In genomic region chr2:130928530-130928929, GRCm38 (mm10) we compare ENCODE assay signal across 31 mouse cellular contexts.
"Had no signal": no experiment of that assay in that cellular context is flagged by ENCODE, and none has a peak within 500 bp of the region (broad histone marks: within the 10 kb centered on the region; RNA-seq: fewer than 3 reads in every experiment).

No protein-coding gene starts in this region.

- DNase-seq: left cerebral cortex, postnatal 4 days; liver; liver, embryonic 13.5 days; lung, adult 18-20 months; lung, adult 2 months; lung, embryonic 14.5 days; lung, postnatal 10 days; lung, postnatal 14 days; lung, postnatal 36 days; lung, postnatal 4 days; midbrain, embryonic 14.5 days had no signal

- H3K9me3 ChIP-seq: limb, embryonic 10.5 days; limb, embryonic 12.5 days; limb, embryonic 13.5 days; limb, embryonic 15.5 days; liver, embryonic 12.5 days; liver, embryonic 13.5 days; liver, embryonic 15.5 days; lung, embryonic 15.5 days; megakaryocyte, embryonic 14.5 days; midbrain, embryonic 10.5 days; midbrain, embryonic 12.5 days; midbrain, embryonic 13.5 days; midbrain, embryonic 15.5 days had no signal

- H3K9ac ChIP-seq: limb, embryonic 12.5 days; limb, embryonic 13.5 days; limb, embryonic 15.5 days; liver, embryonic 12.5 days; liver, embryonic 13.5 days; liver, embryonic 14.5 days; liver, embryonic 15.5 days; lung, embryonic 14.5 days; lung, embryonic 15.5 days; midbrain, embryonic 12.5 days; midbrain, embryonic 13.5 days; midbrain, embryonic 15.5 days had no signal

- ATAC-seq: liver, embryonic 12.5 days; lung, postnatal 0 days; midbrain, embryonic 13.5 days; midbrain, embryonic 15.5 days; midbrain, embryonic 16.5 days had no signal

- H3K27me3 ChIP-seq: limb, embryonic 12.5 days; limb, embryonic 13.5 days; limb, embryonic 15.5 days; liver, embryonic 12.5 days; liver, embryonic 13.5 days; liver, embryonic 15.5 days; lung, embryonic 15.5 days; megakaryocyte, embryonic 14.5 days; midbrain, embryonic 12.5 days; midbrain, embryonic 13.5 days; midbrain, embryonic 15.5 days had no signal

- H3K4me2 ChIP-seq: limb, embryonic 12.5 days; limb, embryonic 13.5 days; limb, embryonic 15.5 days; liver, embryonic 11.5 days; liver, embryonic 12.5 days; liver, embryonic 13.5 days; liver, embryonic 15.5 days; lung, embryonic 14.5 days; lung, embryonic 15.5 days; midbrain, embryonic 11.5 days; midbrain, embryonic 12.5 days; midbrain, embryonic 13.5 days; midbrain, embryonic 15.5 days had no signal

- H3K4me3 ChIP-seq: left cerebral cortex, adult 2 months; limb, embryonic 10.5 days; limb, embryonic 12.5 days; limb, embryonic 13.5 days; limb, embryonic 15.5 days; liver, embryonic 12.5 days; liver, embryonic 13.5 days; liver, embryonic 15.5 days; lung, embryonic 15.5 days; megakaryocyte, embryonic 14.5 days; midbrain, embryonic 10.5 days; midbrain, embryonic 12.5 days; midbrain, embryonic 13.5 days; midbrain, embryonic 15.5 days; myocyte had no signal

- H3K27ac ChIP-seq: left cerebral cortex, adult 2 months; limb, embryonic 10.5 days; limb, embryonic 12.5 days; limb, embryonic 13.5 days; limb, embryonic 15.5 days; liver, embryonic 12.5 days; liver, embryonic 13.5 days; liver, embryonic 14.5 days; liver, embryonic 15.5 days; lung, embryonic 15.5 days; macrophage; midbrain, embryonic 10.5 days; midbrain, embryonic 12.5 days; midbrain, embryonic 13.5 days; midbrain, embryonic 15.5 days had no signal

- H3K36me3 ChIP-seq: limb, embryonic 10.5 days; limb, embryonic 12.5 days; limb, embryonic 13.5 days; limb, embryonic 15.5 days; liver, embryonic 12.5 days; liver, embryonic 13.5 days; liver, embryonic 15.5 days; lung, embryonic 15.5 days; midbrain, embryonic 10.5 days; midbrain, embryonic 12.5 days; midbrain, embryonic 13.5 days had no signal

- H3K4me1 ChIP-seq: limb, embryonic 10.5 days; limb, embryonic 12.5 days; limb, embryonic 15.5 days; lung, embryonic 15.5 days; midbrain, embryonic 10.5 days; midbrain, embryonic 12.5 days; midbrain, embryonic 13.5 days; midbrain, embryonic 15.5 days had no signal
